26 mouse cellular contexts compared by ENCODE assay signal in genomic region chr17:79772219-79772618, GRCm38 (mm10). TPM values are rescaled to one million over a fixed set of nuclear protein-coding genes. Genes with fewer than 3 reads are reported as not detected.
DNase-seq lines count a peak whose midpoint lies in the region; ATAC-seq and TF ChIP-seq lines count a peak whose summit lies in the region.
"Had no signal": no experiment of that assay in that cellular context is flagged by ENCODE, and none has a peak within 500 bp of the region (broad histone marks: within the 10 kb centered on the region; RNA-seq: fewer than 3 reads in every experiment).

No protein-coding gene starts in this region.

- no peak overlapping the region for H3K9ac ChIP-seq in forebrain, embryonic 12.5 days
- H3K9ac ChIP-seq in forebrain, embryonic 15.5 days (replicated peaks) = no peak overlapping the region
- no peak overlapping the region for H3K9ac ChIP-seq in hindbrain, embryonic 14.5 days
- no peak overlapping the region for H3K9ac ChIP-seq in hindbrain, postnatal 0 days (replicated peaks; ENCODE audit: low read length)
- H3K9ac ChIP-seq: embryonic facial prominence, embryonic 15.5 days; heart, embryonic 13.5 days; hindbrain, embryonic 15.5 days; intestine, embryonic 15.5 days; limb, embryonic 15.5 days; liver, embryonic 13.5 days had no signal

- 0 out of 2 replicates have a peak, but pooled peaks cover 4% of the 10 kb centered on the region for H3K27me3 ChIP-seq in forebrain, embryonic 12.5 days
- H3K27me3 ChIP-seq in forebrain, embryonic 15.5 days = no peaks in the 10 kb centered on the region
- no peaks in the 10 kb centered on the region for H3K27me3 ChIP-seq in hindbrain, embryonic 14.5 days (ENCODE audit: control insufficient read depth, insufficient read depth, low read length)
- no peaks in the 10 kb centered on the region for H3K27me3 ChIP-seq in hindbrain, postnatal 0 days (ENCODE audit: insufficient read depth, low read length)
- H3K27me3 ChIP-seq: heart, embryonic 13.5 days; hindbrain, embryonic 15.5 days; intestine, embryonic 15.5 days; limb, embryonic 15.5 days; liver, embryonic 13.5 days; megakaryocyte, embryonic 14.5 days had no signal

- DNase-seq in hindbrain, embryonic 14.5 days (ENCODE audit: low spot score) = no peak
- DNase-seq in hindbrain, postnatal 0 days (ENCODE audit: low spot score) = no peak
- peak; percentile 88 for DNase-seq in gonadal fat pad, adult 2 months (ENCODE audit: low read depth)
- no peak for DNase-seq in heart, postnatal 25 days (ENCODE audit: low spot score)
- DNase-seq: adrenal gland, adult 8-10 months; cerebellum, adult 8-10 months; cerebellum, postnatal 25 days; gastrocnemius, postnatal 25 days; heart, postnatal 10 days; kidney, adult 9 months; kidney, postnatal 25 days; liver, embryonic 13.5 days; lung, adult 18-20 months; thymus, postnatal 4 days had no signal

- H3K36me3 ChIP-seq in forebrain, embryonic 12.5 days (replicated peaks) = no peaks in the 10 kb centered on the region
- H3K36me3 ChIP-seq in forebrain, embryonic 15.5 days = no peaks in the 10 kb centered on the region
- H3K36me3 ChIP-seq in hindbrain, embryonic 14.5 days (replicated peaks; ENCODE audit: control insufficient read depth, insufficient read depth) = no peaks in the 10 kb centered on the region
- no peaks in the 10 kb centered on the region for H3K36me3 ChIP-seq in hindbrain, postnatal 0 days (ENCODE audit: insufficient read depth, low read length)
- H3K36me3 ChIP-seq: embryonic facial prominence, embryonic 15.5 days; G1E; heart, embryonic 13.5 days; hindbrain, embryonic 15.5 days; intestine, embryonic 15.5 days; limb, embryonic 15.5 days; liver, embryonic 13.5 days had no signal

- H3K4me2 ChIP-seq in forebrain, embryonic 12.5 days = peak overlapping the region; percentile 24; the same call in 1 of the 2 replicates
- H3K4me2 ChIP-seq in forebrain, embryonic 15.5 days (replicated peaks) = no peak overlapping the region
- H3K4me2 ChIP-seq in hindbrain, embryonic 14.5 days (replicated peaks) = peak overlapping the region; percentile 25; the same call in 1 of the 2 replicates
- no peak overlapping the region for H3K4me2 ChIP-seq in hindbrain, postnatal 0 days (ENCODE audit: low read depth, low read length)
- H3K4me2 ChIP-seq: intestine, embryonic 15.5 days; limb, embryonic 15.5 days; liver, embryonic 13.5 days had no signal

- no peaks in the 10 kb centered on the region for H3K9me3 ChIP-seq in forebrain, embryonic 12.5 days
- no peaks in the 10 kb centered on the region for H3K9me3 ChIP-seq in forebrain, embryonic 15.5 days
- H3K9me3 ChIP-seq in hindbrain, embryonic 14.5 days (ENCODE audit: control insufficient read depth, low read length) = no peaks in the 10 kb centered on the region
- no peaks in the 10 kb centered on the region for H3K9me3 ChIP-seq in hindbrain, postnatal 0 days (ENCODE audit: low read length)
- H3K9me3 ChIP-seq: embryonic facial prominence, embryonic 15.5 days; G1E; heart, embryonic 13.5 days; hindbrain, embryonic 15.5 days; intestine, embryonic 15.5 days; limb, embryonic 15.5 days; liver, embryonic 13.5 days had no signal

- intact Hi-C loops in heart, postnatal 25 days (cut with DNase I) = no loop called here

- H3K4me1 ChIP-seq in forebrain, embryonic 12.5 days = peaks cover 5% of the 10 kb centered on the region
- H3K4me1 ChIP-seq in forebrain, embryonic 15.5 days = no peaks in the 10 kb centered on the region
- peaks cover 6% of the 10 kb centered on the region for H3K4me1 ChIP-seq in hindbrain, embryonic 14.5 days (replicated peaks; ENCODE audit: control insufficient read depth, insufficient read depth, low read length)
- no peaks in the 10 kb centered on the region for H3K4me1 ChIP-seq in hindbrain, postnatal 0 days (ENCODE audit: insufficient read depth, low read length)
- H3K4me1 ChIP-seq in brown adipose tissue, adult 24 weeks (ENCODE audit: control insufficient read depth, insufficient read depth, insufficient read length, low read length) = peaks cover 7% of the 10 kb centered on the region
- H3K4me1 ChIP-seq: intestine, embryonic 15.5 days; liver, embryonic 13.5 days; megakaryocyte, embryonic 14.5 days had no signal

- WGBS in forebrain, embryonic 12.5 days = 58% methylated on average over 4 of the region's 4 CpGs
- WGBS in forebrain, embryonic 15.5 days = 61% methylated on average over 4 of the region's 4 CpGs
- 68% methylated on average over 4 of the region's 4 CpGs for WGBS in hindbrain, embryonic 14.5 days
- WGBS in hindbrain, postnatal 0 days = 72% methylated on average over 4 of the region's 4 CpGs

- H3K4me3 ChIP-seq in forebrain, embryonic 12.5 days (replicated peaks) = no peak overlapping the region
- H3K4me3 ChIP-seq in forebrain, embryonic 15.5 days = no peak overlapping the region
- no peak overlapping the region for H3K4me3 ChIP-seq in hindbrain, embryonic 14.5 days (replicated peaks; ENCODE audit: low read length)
- H3K4me3 ChIP-seq in hindbrain, postnatal 0 days (ENCODE audit: low read length) = no peak overlapping the region
- H3K4me3 ChIP-seq in brown adipose tissue, adult 24 weeks (ENCODE audit: insufficient read depth, low read depth, low read length) = no peak overlapping the region
- H3K4me3 ChIP-seq: embryonic facial prominence, embryonic 15.5 days; heart, embryonic 13.5 days; hindbrain, embryonic 15.5 days; intestine, embryonic 15.5 days; limb, embryonic 15.5 days; liver, embryonic 13.5 days; megakaryocyte, embryonic 14.5 days had no signal

- no peak for ATAC-seq in forebrain, embryonic 12.5 days (ENCODE audit: low FRiP score)
- no peak for ATAC-seq in forebrain, embryonic 15.5 days (replicated peaks)
- ATAC-seq in hindbrain, embryonic 14.5 days (ENCODE audit: low FRiP score) = no peak
- ATAC-seq in hindbrain, postnatal 0 days = no peak
- ATAC-seq: intestine, embryonic 15.5 days; lung, postnatal 0 days had no signal

- H3K27ac ChIP-seq in forebrain, embryonic 12.5 days = no peak overlapping the region
- H3K27ac ChIP-seq in forebrain, embryonic 15.5 days (replicated peaks) = no peak overlapping the region
- H3K27ac ChIP-seq in hindbrain, embryonic 14.5 days = no peak overlapping the region
- no peak overlapping the region for H3K27ac ChIP-seq in hindbrain, postnatal 0 days
- peak overlapping the region; percentile 44; the same call in 1 of the 2 replicates for H3K27ac ChIP-seq in brown adipose tissue, adult 24 weeks (replicated peaks; ENCODE audit: low read depth, low read length)
- H3K27ac ChIP-seq: embryonic facial prominence, embryonic 15.5 days; heart, embryonic 13.5 days; hindbrain, embryonic 15.5 days; intestine, embryonic 15.5 days; limb, embryonic 15.5 days; liver, embryonic 13.5 days had no signal

- TF ChIP-seq CTCF in hindbrain, postnatal 0 days (IDR thresholded peaks at IDR 0.05; ENCODE audit: low read depth) = no peak

RNA-seq across cellular contexts. Expression of gene Cyp1b1, which starts 57.4 kb away (rescaled TPM):
- 3.5 and 3.9 TPM in 2 replicates for polyA plus RNA-seq in forebrain, embryonic 12.5 days (2016; fragmentation: Nextera tagmentation; extraction: Ambion mirVana)
- 3.5 and 4.2 TPM in 2 replicates for polyA plus RNA-seq in forebrain, embryonic 15.5 days (2015; fragmentation: Nextera tagmentation; extraction: Ambion mirVana)
- 11.9 and 12.4 TPM in 2 replicates for polyA plus RNA-seq in hindbrain, embryonic 14.5 days (2014; fragmentation: Nextera tagmentation; extraction: Ambion mirVana)
- total RNA-seq in hindbrain, postnatal 0 days (2014; rRNA removed) = 6.3 and 12.8 TPM in 2 replicates
- 6.2 and 6.5 TPM in 2 replicates for polyA plus RNA-seq in hindbrain, postnatal 0 days (2015; fragmentation: Nextera tagmentation; extraction: Ambion mirVana)
- polyA plus RNA-seq in brown adipose tissue, adult 24 weeks (2012; ENCODE audit: insufficient read depth, insufficient read length, missing spikeins) = 3.0 and 3.1 TPM in 2 replicates
- polyA plus RNA-seq in gonadal fat pad, adult 2 months (2012; rRNA removed) = 35.5 and 49.4 TPM in 2 replicates
- total RNA-seq in heart, postnatal 25 days (2021) = 1 to 10 TPM; 3.2 to 3.4 TPM
- total RNA-seq: monocyte, adult 5-6 weeks had no signal
- polyA plus RNA-seq: G1E had no signal

Comparison
In these comparisons a context has a peak if more than half of its experiments do, and no peak if none do; other contexts are left out.
1. H3K4me2 ChIP-seq: peak in forebrain, embryonic 12.5 days (single experiment) and hindbrain, embryonic 14.5 days (single experiment); none in forebrain, embryonic 15.5 days (single experiment) and hindbrain, postnatal 0 days (single experiment).